Mouse (Mus musculus): Measurements from ENCODE around the gene Suco.

DNA sequence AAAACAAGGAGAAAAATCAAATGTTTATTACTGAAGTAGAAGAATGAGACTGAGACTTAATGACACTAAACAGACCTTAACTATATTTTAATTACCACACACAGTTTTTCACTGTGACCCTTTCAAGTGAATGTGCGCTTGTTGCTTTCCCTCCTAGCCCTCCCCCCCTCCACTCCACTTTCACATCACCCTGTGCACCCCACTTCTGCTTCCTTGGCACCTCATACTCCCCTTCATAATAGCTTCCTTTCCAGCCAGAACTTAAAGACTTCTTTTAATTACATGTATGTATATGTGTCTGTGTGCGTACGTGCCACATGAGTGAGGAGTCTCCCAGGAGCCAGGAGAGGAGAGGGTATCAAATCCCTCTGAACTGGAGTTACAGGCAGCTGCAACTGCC, 12.3 kb upstream of the Suco start:
- no peak for TF ChIP-seq CTCF (IDR thresholded peaks at IDR 0.05; ENCODE audit: low read depth)
- no peak for TF ChIP-seq EP300 (IDR thresholded peaks at IDR 0.05; ENCODE audit: low read depth)
